ENCODE assay signal across 14 mouse cellular contexts in the genomic region with DNA sequence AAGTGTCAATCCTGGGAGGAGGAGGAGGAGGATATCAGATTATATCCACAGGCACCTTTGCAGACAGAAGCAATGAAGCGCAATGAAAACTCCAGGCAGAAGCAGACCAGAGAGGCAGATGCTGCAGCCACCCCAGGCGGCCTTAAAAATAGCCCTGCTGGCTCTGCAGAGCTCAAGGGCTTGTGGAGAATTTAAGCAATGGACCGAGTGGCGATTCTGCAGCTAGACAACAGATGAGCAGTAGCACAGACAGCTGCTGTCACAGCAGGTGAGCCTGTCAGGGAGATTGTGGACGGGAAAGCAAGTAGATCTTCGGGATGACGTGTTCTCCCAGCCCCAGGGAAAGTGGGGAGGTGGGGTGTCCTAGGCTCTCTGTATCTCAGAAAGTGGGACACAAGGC.
DNase-seq lines count a peak whose midpoint lies in the region; ATAC-seq lines count a peak whose summit lies in the region.
"Had no signal": no experiment of that assay in that cellular context is flagged by ENCODE, and none has a peak within 500 bp of the region (broad histone marks: within the 10 kb centered on the region; RNA-seq: fewer than 3 reads in every experiment).

No protein-coding gene starts in this region.

- 47% methylated on average over 7 of the region's 7 CpGs for WGBS in forebrain, embryonic 10.5 days
- WGBS in forebrain, embryonic 11.5 days = 38% methylated on average over 7 of the region's 7 CpGs
- WGBS in midbrain, embryonic 12.5 days = 29% methylated on average over 7 of the region's 7 CpGs
- WGBS in midbrain, embryonic 16.5 days = 17% methylated on average over 7 of the region's 7 CpGs
- WGBS in hindbrain, embryonic 13.5 days = 30% methylated on average over 7 of the region's 7 CpGs

- peaks cover 24% of the 10 kb centered on the region for H3K4me1 ChIP-seq in forebrain, embryonic 10.5 days
- peaks cover 3% of the 10 kb centered on the region; the same call in 1 of the 2 replicates for H3K4me1 ChIP-seq in forebrain, embryonic 11.5 days (replicated peaks; ENCODE audit: control insufficient read depth, insufficient read depth, low read length)
- peaks cover 16% of the 10 kb centered on the region for H3K4me1 ChIP-seq in midbrain, embryonic 12.5 days
- peaks cover 6% of the 10 kb centered on the region for H3K4me1 ChIP-seq in midbrain, embryonic 16.5 days (ENCODE audit: control insufficient read depth, insufficient read depth, low read length)
- H3K4me1 ChIP-seq in hindbrain, embryonic 13.5 days (replicated peaks) = peaks cover 40% of the 10 kb centered on the region

- no peak overlapping the region for H3K4me3 ChIP-seq in forebrain, embryonic 10.5 days
- H3K4me3 ChIP-seq in forebrain, embryonic 11.5 days (ENCODE audit: low read depth, low read length) = no peak overlapping the region
- H3K4me3 ChIP-seq in midbrain, embryonic 12.5 days = no peak overlapping the region
- no peak overlapping the region for H3K4me3 ChIP-seq in midbrain, embryonic 16.5 days (ENCODE audit: low read depth, low read length)
- no peak overlapping the region for H3K4me3 ChIP-seq in hindbrain, embryonic 13.5 days
- H3K4me3 ChIP-seq: embryonic facial prominence, embryonic 15.5 days had no signal

- H3K9me3 ChIP-seq in forebrain, embryonic 10.5 days = no peaks in the 10 kb centered on the region
- no peaks in the 10 kb centered on the region for H3K9me3 ChIP-seq in forebrain, embryonic 11.5 days (ENCODE audit: control insufficient read depth, low read length)
- no peaks in the 10 kb centered on the region for H3K9me3 ChIP-seq in midbrain, embryonic 12.5 days
- H3K9me3 ChIP-seq in midbrain, embryonic 16.5 days (replicated peaks; ENCODE audit: control insufficient read depth, low read length, poor library complexity, severe bottlenecking) = no peaks in the 10 kb centered on the region
- no peaks in the 10 kb centered on the region for H3K9me3 ChIP-seq in hindbrain, embryonic 13.5 days
- H3K9me3 ChIP-seq: embryonic facial prominence, embryonic 15.5 days had no signal

- DNase-seq in forebrain, embryonic 10.5 days (ENCODE audit: extremely low spot score, low spot score) = no peak
- DNase-seq in forebrain, embryonic 11.5 days (ENCODE audit: low spot score) = no peak
- peak; percentile 15 for DNase-seq in retina, adult 2 months (ENCODE audit: low read depth, low spot score)
- no peak for DNase-seq in thymus, postnatal 14 days
- no peak for DNase-seq in gastrocnemius, adult 8-10 months (ENCODE audit: low spot score in 2 of 2)
- DNase-seq: gastrocnemius, postnatal 14 days; kidney, adult 9 months; lung, postnatal 10 days; right cerebral cortex, postnatal 14 days had no signal

- peaks cover 14% of the 10 kb centered on the region for H3K36me3 ChIP-seq in forebrain, embryonic 10.5 days (replicated peaks)
- H3K36me3 ChIP-seq in forebrain, embryonic 11.5 days (ENCODE audit: control insufficient read depth, insufficient read depth, low read length) = peaks cover 4% of the 10 kb centered on the region; the same call in 1 of the 2 replicates
- H3K36me3 ChIP-seq in midbrain, embryonic 12.5 days = peaks cover 11% of the 10 kb centered on the region
- H3K36me3 ChIP-seq in midbrain, embryonic 16.5 days (ENCODE audit: control insufficient read depth, insufficient read depth, low read length) = peaks cover 9% of the 10 kb centered on the region
- peaks cover 21% of the 10 kb centered on the region for H3K36me3 ChIP-seq in hindbrain, embryonic 13.5 days

- ATAC-seq in forebrain, embryonic 11.5 days (replicated peaks; ENCODE audit: low FRiP score) = no peak
- ATAC-seq in midbrain, embryonic 12.5 days (ENCODE audit: low FRiP score, low read depth) = no peak
- no peak for ATAC-seq in midbrain, embryonic 16.5 days
- ATAC-seq in hindbrain, embryonic 13.5 days (ENCODE audit: low FRiP score) = no peak

- H3K27ac ChIP-seq in forebrain, embryonic 10.5 days = peak overlapping the region; percentile 22; the same call in 1 of the 2 replicates
- H3K27ac ChIP-seq in forebrain, embryonic 11.5 days (ENCODE audit: low read depth, low read length) = no peak overlapping the region
- H3K27ac ChIP-seq in midbrain, embryonic 12.5 days (replicated peaks) = peak overlapping the region; percentile 4; the same call in 1 of the 2 replicates
- no peak overlapping the region for H3K27ac ChIP-seq in midbrain, embryonic 16.5 days (ENCODE audit: low read length)
- H3K27ac ChIP-seq in hindbrain, embryonic 13.5 days = peak overlapping the region; percentile 62
- H3K27ac ChIP-seq: embryonic facial prominence, embryonic 15.5 days had no signal

- no peak overlapping the region for H3K4me2 ChIP-seq in forebrain, embryonic 11.5 days (ENCODE audit: low read depth, low read length, severe bottlenecking)
- H3K4me2 ChIP-seq in midbrain, embryonic 12.5 days (replicated peaks) = no peak overlapping the region
- no peak overlapping the region for H3K4me2 ChIP-seq in midbrain, embryonic 16.5 days (ENCODE audit: low read length)
- H3K4me2 ChIP-seq in hindbrain, embryonic 13.5 days = no peak overlapping the region
- H3K4me2 ChIP-seq: embryonic facial prominence, embryonic 15.5 days; liver, embryonic 11.5 days had no signal

- H3K27me3 ChIP-seq in forebrain, embryonic 10.5 days (ENCODE audit: poor library complexity, severe bottlenecking) = no peaks in the 10 kb centered on the region
- no peaks in the 10 kb centered on the region for H3K27me3 ChIP-seq in forebrain, embryonic 11.5 days (ENCODE audit: control insufficient read depth, insufficient read depth, low read length)
- no peaks in the 10 kb centered on the region for H3K27me3 ChIP-seq in midbrain, embryonic 12.5 days
- no peaks in the 10 kb centered on the region for H3K27me3 ChIP-seq in midbrain, embryonic 16.5 days (ENCODE audit: control insufficient read depth, insufficient read depth, low read depth, low read length)
- H3K27me3 ChIP-seq in hindbrain, embryonic 13.5 days = no peaks in the 10 kb centered on the region
- H3K27me3 ChIP-seq: embryonic facial prominence, embryonic 15.5 days had no signal

- no peak overlapping the region for H3K9ac ChIP-seq in forebrain, embryonic 11.5 days (ENCODE audit: low read length)
- no peak overlapping the region for H3K9ac ChIP-seq in midbrain, embryonic 12.5 days (replicated peaks)
- no peak overlapping the region for H3K9ac ChIP-seq in midbrain, embryonic 16.5 days (ENCODE audit: low read depth, low read length)
- H3K9ac ChIP-seq in hindbrain, embryonic 13.5 days = peak overlapping the region; percentile 36; the same call in 1 of the 2 replicates
- H3K9ac ChIP-seq: embryonic facial prominence, embryonic 15.5 days had no signal

Comparison
In these comparisons a context has a peak if more than half of its experiments do, and no peak if none do; other contexts are left out.
1. H3K27ac ChIP-seq: peak in forebrain, embryonic 10.5 days (single experiment), midbrain, embryonic 12.5 days (single experiment) and hindbrain, embryonic 13.5 days (single experiment); none in forebrain, embryonic 11.5 days (single experiment) and midbrain, embryonic 16.5 days (single experiment).